ENCODE assay signal across 8 mouse cellular contexts in the genomic region with DNA sequence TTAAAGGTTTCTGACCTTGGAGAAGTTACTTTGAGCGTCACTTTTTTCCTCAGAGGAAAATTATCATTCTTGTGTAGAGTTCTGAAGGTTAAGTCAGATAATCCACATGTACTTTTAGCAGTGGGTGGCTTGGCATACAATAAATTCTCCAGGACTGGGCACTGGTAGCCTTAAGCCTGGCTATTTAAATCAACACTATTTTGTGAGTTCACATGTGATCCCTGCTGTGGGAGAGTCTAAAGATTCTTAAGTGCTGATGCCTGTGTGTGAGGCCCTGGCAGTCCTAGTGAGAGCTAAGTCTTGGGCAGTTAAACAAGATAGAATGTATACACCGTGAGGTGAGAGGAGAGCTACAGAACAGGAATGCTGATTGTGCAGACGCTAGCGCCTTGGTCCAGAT. TPM values are rescaled to one million over a fixed set of nuclear protein-coding genes. Genes with fewer than 3 reads are reported as not detected.
DNase-seq lines count a peak whose midpoint lies in the region; ATAC-seq and TF ChIP-seq lines count a peak whose summit lies in the region.

No protein-coding gene starts in this region.

- H3K27ac ChIP-seq in neural tube, embryonic 11.5 days (ENCODE audit: low read depth, low read length), result no peak overlapping the region
- H3K27ac ChIP-seq in limb, embryonic 13.5 days, result peak overlapping the region; percentile 39; the same call in 1 of the 2 replicates
- H3K27ac ChIP-seq in stomach, postnatal 0 days (replicated peaks), result peak overlapping the region; percentile 78

- H3K4me1 ChIP-seq in neural tube, embryonic 11.5 days (ENCODE audit: control insufficient read depth, insufficient read depth, low read length), result peaks cover 10% of the 10 kb centered on the region
- H3K4me1 ChIP-seq in limb, embryonic 13.5 days, result peaks cover 27% of the 10 kb centered on the region
- peaks cover 9% of the 10 kb centered on the region; the same call in 1 of the 2 replicates for H3K4me1 ChIP-seq in stomach, postnatal 0 days (replicated peaks; ENCODE audit: control insufficient read depth, insufficient read depth)

- 38% methylated on average over 4 of the region's 4 CpGs for WGBS in neural tube, embryonic 11.5 days
- WGBS in limb, embryonic 13.5 days, result 35% methylated on average over 4 of the region's 4 CpGs
- 21% methylated on average over 4 of the region's 4 CpGs for whole genome bisulfite sequencing in stomach, postnatal 0 days

- no peak for TF ChIP-seq EP300 in stomach, postnatal 0 days (optimal IDR thresholded peaks at IDR 0.05)

- no peak for ATAC-seq in neural tube, embryonic 11.5 days (ENCODE audit: insufficient read depth, low FRiP score, low TSS enrichment)
- ATAC-seq in limb, embryonic 13.5 days (ENCODE audit: low FRiP score, low read depth), result no peak
- ATAC-seq in stomach, postnatal 0 days (ENCODE audit: low FRiP score, low TSS enrichment), result no peak

- H3K27me3 ChIP-seq in neural tube, embryonic 11.5 days (ENCODE audit: control insufficient read depth, insufficient read depth, low read length), result no peaks in the 10 kb centered on the region
- peaks cover 3% of the 10 kb centered on the region; the same call in 1 of the 2 replicates for H3K27me3 ChIP-seq in limb, embryonic 13.5 days
- H3K27me3 ChIP-seq in stomach, postnatal 0 days (ENCODE audit: control insufficient read depth, insufficient read depth, low read length), result no peaks in the 10 kb centered on the region

- no peak for TF ChIP-seq CTCF in stomach, postnatal 0 days (IDR thresholded peaks at IDR 0.05; ENCODE audit: low read depth)

- peak overlapping the region; percentile 99 for H3K9ac ChIP-seq in neural tube, embryonic 11.5 days (ENCODE audit: low read length)
- peak overlapping the region; percentile 99 for H3K9ac ChIP-seq in limb, embryonic 13.5 days
- H3K9ac ChIP-seq in stomach, postnatal 0 days (ENCODE audit: low read length), result peak overlapping the region; percentile 36

- peak overlapping the region; percentile 69 for H3K4me2 ChIP-seq in neural tube, embryonic 11.5 days (ENCODE audit: low read depth)
- peak overlapping the region; percentile 77 for H3K4me2 ChIP-seq in limb, embryonic 13.5 days (replicated peaks)
- H3K4me2 ChIP-seq in stomach, postnatal 0 days (replicated peaks; ENCODE audit: low read depth), result peak overlapping the region; percentile 85

- peak overlapping the region; percentile 95 for H3K4me3 ChIP-seq in neural tube, embryonic 11.5 days (ENCODE audit: low read depth, low read length)
- peak overlapping the region; percentile 97 for H3K4me3 ChIP-seq in limb, embryonic 13.5 days
- H3K4me3 ChIP-seq in stomach, postnatal 0 days (ENCODE audit: low read depth, low read length), result peak overlapping the region; percentile 97

- peak; percentile 34 for DNase-seq in embryo, embryonic 10.5 days (ENCODE audit: low spot score)
- DNase-seq in embryo, embryonic 10 days (ENCODE audit: low spot score), result no peak
- no peak for DNase-seq in neural tube, embryonic 11.5 days (ENCODE audit: low spot score)
- no peak for DNase-seq in neural tube, embryonic 10.5 days (ENCODE audit: extremely low spot score, low spot score)
- no peak for DNase-seq in stomach, postnatal 0 days (ENCODE audit: low spot score)
- DNase-seq in spleen, postnatal 36 days (ENCODE audit: low spot score in 2 of 2), result no peak
- DNase-seq in c-Kit-positive CD71-positive TER-119-positive erythroid progenitor cells, embryonic 14.5 days (ENCODE audit: low spot score), result no peak

- no peaks in the 10 kb centered on the region for H3K36me3 ChIP-seq in neural tube, embryonic 11.5 days (ENCODE audit: control insufficient read depth, insufficient read depth, low read length)
- H3K36me3 ChIP-seq in limb, embryonic 13.5 days, result no peaks in the 10 kb centered on the region
- no peaks in the 10 kb centered on the region for H3K36me3 ChIP-seq in stomach, postnatal 0 days (ENCODE audit: control insufficient read depth, insufficient read depth, low read length)

- H3K9me3 ChIP-seq in neural tube, embryonic 11.5 days (ENCODE audit: control insufficient read depth, low read length), result no peaks in the 10 kb centered on the region
- no peaks in the 10 kb centered on the region for H3K9me3 ChIP-seq in limb, embryonic 13.5 days
- no peaks in the 10 kb centered on the region for H3K9me3 ChIP-seq in stomach, postnatal 0 days (ENCODE audit: control insufficient read depth, low read length)

RNA-seq across cellular contexts. Expression of a gene that starts 1.9 kb away (rescaled TPM):
- polyA plus RNA-seq in neural tube, embryonic 11.5 days (2014; fragmentation: Nextera tagmentation; extraction: Ambion mirVana), result 30.5 and 30.6 TPM in 2 replicates
- polyA plus RNA-seq in limb, embryonic 13.5 days (2015; fragmentation: Nextera tagmentation; extraction: Ambion mirVana), result 14.7 and 16.0 TPM in 2 replicates
- 10.0 and 11.5 TPM in 2 replicates for polyA plus RNA-seq in stomach, postnatal 0 days (2015; fragmentation: Nextera tagmentation; extraction: Ambion mirVana)

RNA-seq across cellular contexts. Expression of a gene that starts 47.8 kb away (rescaled TPM):
- polyA plus RNA-seq in neural tube, embryonic 11.5 days (2014; fragmentation: Nextera tagmentation; extraction: Ambion mirVana), result 6.8 and 7.8 TPM in 2 replicates
- 5.2 and 5.5 TPM in 2 replicates for polyA plus RNA-seq in limb, embryonic 13.5 days (2015; fragmentation: Nextera tagmentation; extraction: Ambion mirVana)
- 9.5 and 9.6 TPM in 2 replicates for polyA plus RNA-seq in stomach, postnatal 0 days (2015; fragmentation: Nextera tagmentation; extraction: Ambion mirVana)

RNA-seq across cellular contexts. Expression of a gene that starts 58.5 kb away (rescaled TPM):
- polyA plus RNA-seq in neural tube, embryonic 11.5 days (2014; fragmentation: Nextera tagmentation; extraction: Ambion mirVana), result not detected in 2 replicates
- polyA plus RNA-seq in limb, embryonic 13.5 days (2015; fragmentation: Nextera tagmentation; extraction: Ambion mirVana), result not detected in 2 replicates
- polyA plus RNA-seq in stomach, postnatal 0 days (2015; fragmentation: Nextera tagmentation; extraction: Ambion mirVana), result not detected in 2 replicates

Comparison
In these comparisons a context has a peak if more than half of its experiments do, and no peak if none do; other contexts are left out.
1. H3K9ac ChIP-seq: peak in every context shown above with its lines; median percentile 99 in neural tube, embryonic 11.5 days; 99 in limb, embryonic 13.5 days; 36 in stomach, postnatal 0 days.